30 mouse cellular contexts compared by ENCODE assay signal in genomic region chr11:44095280-44095679, GRCm38 (mm10).
A peak's percentile ranks its signal among the peaks of the same experiment; 100 is the strongest.
DNase-seq lines count a peak whose midpoint lies in the region; ATAC-seq and TF ChIP-seq lines count a peak whose summit lies in the region.
"Had no signal": no experiment of that assay in that cellular context is flagged by ENCODE, and none has a peak within 500 bp of the region (broad histone marks: within the 10 kb centered on the region; RNA-seq: fewer than 3 reads in every experiment).

No protein-coding gene starts in this region.

- DNase-seq in adrenal gland, postnatal 10 days: peak; percentile 13
- DNase-seq in adrenal gland, adult 18-20 months (ENCODE audit: low spot score in 2 of 2): no peak
- DNase-seq in lung, postnatal 0 days (ENCODE audit: low spot score): peak; percentile 15
- DNase-seq in lung, adult 2 months: no peak
- DNase-seq in kidney, postnatal 36 days: peak; percentile 2 to 3
- peak; percentile 8 to 48 for DNase-seq in lung, postnatal 4 days
- no peak for DNase-seq in cerebellum, adult 9-10 months
- DNase-seq: cerebellum, adult 9-11 months; forebrain, postnatal 0 days; heart, adult 2 months; heart, postnatal 10 days; layer of hippocampus, postnatal 36 days; left cerebral cortex, postnatal 4 days; right cerebral cortex, adult 18-20 months; spleen, adult 18-20 months; thymus, postnatal 14 days had no signal

- 36% methylated on average over 4 of the region's 4 CpGs for WGBS in lung, postnatal 0 days
- 50% methylated on average over 4 of the region's 4 CpGs for WGBS in lung, adult 2 months
- WGBS in heart, embryonic 11.5 days (ENCODE audit: insufficient replicate concordance): 68% methylated on average over 4 of the region's 4 CpGs

- no peak for TF ChIP-seq EP300 in lung, postnatal 0 days (IDR thresholded peaks at IDR 0.05)

- no peak overlapping the region for H3K27ac ChIP-seq in lung, postnatal 0 days (ENCODE audit: low read length)
- H3K27ac ChIP-seq in heart, embryonic 11.5 days (ENCODE audit: low read depth, low read length): no peak overlapping the region
- H3K27ac ChIP-seq: heart, adult 2 months; heart, embryonic 13.5 days; hindbrain, embryonic 10.5 days; hindbrain, embryonic 15.5 days; layer of hippocampus, adult 2 months; liver, embryonic 14.5 days; lung, embryonic 15.5 days; neural tube, embryonic 12.5 days had no signal

- no peaks in the 10 kb centered on the region for H3K36me3 ChIP-seq in lung, postnatal 0 days (ENCODE audit: insufficient read depth, low read length)
- H3K36me3 ChIP-seq in heart, embryonic 11.5 days (ENCODE audit: control insufficient read depth, insufficient read depth, low read length): no peaks in the 10 kb centered on the region
- H3K36me3 ChIP-seq: heart, embryonic 13.5 days; hindbrain, embryonic 10.5 days; hindbrain, embryonic 15.5 days; lung, embryonic 15.5 days; neural tube, embryonic 12.5 days had no signal

- no peaks in the 10 kb centered on the region for H3K27me3 ChIP-seq in lung, postnatal 0 days (replicated peaks; ENCODE audit: insufficient read depth, low read length)
- no peaks in the 10 kb centered on the region for H3K27me3 ChIP-seq in heart, embryonic 11.5 days (ENCODE audit: control insufficient read depth, insufficient read depth, low read length)
- H3K27me3 ChIP-seq: CH12.LX; heart, embryonic 13.5 days; hindbrain, embryonic 15.5 days; lung, embryonic 15.5 days; neural tube, embryonic 12.5 days; Patski had no signal

- no peak overlapping the region for H3K9ac ChIP-seq in lung, postnatal 0 days (replicated peaks; ENCODE audit: low read depth)
- H3K9ac ChIP-seq in heart, embryonic 11.5 days (ENCODE audit: low read depth, low read length): no peak overlapping the region
- H3K9ac ChIP-seq: forebrain, postnatal 0 days; heart, embryonic 13.5 days; hindbrain, embryonic 15.5 days; liver, embryonic 14.5 days; lung, embryonic 15.5 days; neural tube, embryonic 12.5 days had no signal

- no peak for TF ChIP-seq CTCF in lung, postnatal 0 days (IDR thresholded peaks at IDR 0.05)
- no peak for TF ChIP-seq CTCF in lung, adult 2 months (IDR thresholded peaks at IDR 0.05; ENCODE audit: insufficient read depth, low read length)

- no peak for ATAC-seq in lung, postnatal 0 days
- no peak for ATAC-seq in heart, embryonic 11.5 days (replicated peaks; ENCODE audit: insufficient number of reproducible peaks, low FRiP score, low TSS enrichment)
- ATAC-seq: forebrain, postnatal 0 days; inflammation-experienced regulatory T-cells, adult 6 months; Patski had no signal

- no peaks in the 10 kb centered on the region for H3K9me3 ChIP-seq in lung, postnatal 0 days (ENCODE audit: low read length)
- no peaks in the 10 kb centered on the region for H3K9me3 ChIP-seq in heart, embryonic 11.5 days (replicated peaks; ENCODE audit: control insufficient read depth, low read length)
- H3K9me3 ChIP-seq: heart, embryonic 13.5 days; hindbrain, embryonic 10.5 days; hindbrain, embryonic 15.5 days; lung, embryonic 15.5 days; neural tube, embryonic 12.5 days had no signal

- no peak overlapping the region for H3K4me3 ChIP-seq in lung, postnatal 0 days (ENCODE audit: low read depth, low read length)
- H3K4me3 ChIP-seq in lung, adult 2 months (replicated peaks; ENCODE audit: extremely low read depth, low read depth, low read length): no peak overlapping the region
- no peak overlapping the region for H3K4me3 ChIP-seq in heart, embryonic 11.5 days (ENCODE audit: low read depth, low read length)
- H3K4me3 ChIP-seq: erythroblast, embryonic 14.5 days; heart, adult 2 months; heart, embryonic 13.5 days; hindbrain, embryonic 10.5 days; hindbrain, embryonic 15.5 days; layer of hippocampus, adult 2 months; lung, embryonic 15.5 days; myocyte; neural tube, embryonic 12.5 days had no signal

- H3K4me2 ChIP-seq in lung, postnatal 0 days (replicated peaks; ENCODE audit: low read depth, low read length): no peak overlapping the region
- no peak overlapping the region for H3K4me2 ChIP-seq in heart, embryonic 11.5 days
- H3K4me2 ChIP-seq: heart, embryonic 13.5 days; hindbrain, embryonic 15.5 days; lung, embryonic 15.5 days; midbrain, embryonic 11.5 days; neural tube, embryonic 12.5 days had no signal

- no peak for TF ChIP-seq POLR2A in lung, adult 2 months (IDR thresholded peaks at IDR 0.05; ENCODE audit: borderline replicate concordance, extremely low read depth, low read depth, low read length)

- H3K4me1 ChIP-seq in lung, postnatal 0 days (ENCODE audit: insufficient read depth, low read depth, low read length): no peaks in the 10 kb centered on the region
- H3K4me1 ChIP-seq in lung, adult 2 months (ENCODE audit: control insufficient read depth, insufficient read depth, low read length): no peaks in the 10 kb centered on the region
- no peaks in the 10 kb centered on the region for H3K4me1 ChIP-seq in heart, embryonic 11.5 days (ENCODE audit: control insufficient read depth, insufficient read depth, low read length)
- H3K4me1 ChIP-seq: heart, embryonic 13.5 days; hindbrain, embryonic 10.5 days; hindbrain, embryonic 15.5 days; lung, embryonic 15.5 days; neural tube, embryonic 12.5 days had no signal

Comparison
In these comparisons a context has a peak if more than half of its experiments do, and no peak if none do; other contexts are left out.
1. DNase-seq: peak in adrenal gland, postnatal 10 days (single experiment), lung, postnatal 0 days (single experiment), kidney, postnatal 36 days (2 of 2) and lung, postnatal 4 days (2 of 2); none in adrenal gland, adult 18-20 months (0 of 2), lung, adult 2 months (single experiment) and cerebellum, adult 9-10 months (single experiment).